Mouse (Mus musculus): ENCODE results near the gene Zscan10. TPM values are rescaled to one million over a fixed set of nuclear protein-coding genes. Genes with fewer than 3 reads are reported as not detected.

Gene Zscan10
- polyA plus RNA-seq, 1 experiment from 2014 or later: 0.25 TPM

Other genes starting within 250 kb of the Zscan10 start
- gene Vmn2r116, start 216.3 kb upstream of the Zscan10 start, polyA plus RNA-seq (2015; fragmentation: Nextera tagmentation; extraction: Ambion mirVana): not detected in 2 replicates
- not detected in 2 replicates for gene Vmn2r117, start 121.2 kb upstream of the Zscan10 start, polyA plus RNA-seq (2015; fragmentation: Nextera tagmentation; extraction: Ambion mirVana)
- gene Zfp213, start 36.6 kb upstream of the Zscan10 start, polyA plus RNA-seq (2015; fragmentation: Nextera tagmentation; extraction: Ambion mirVana): 17.3 and 19.8 TPM in 2 replicates
- 24.3 and 29.3 TPM in 2 replicates for gene Zfp13, start 1.4 kb upstream of the Zscan10 start, polyA plus RNA-seq (2015; fragmentation: Nextera tagmentation; extraction: Ambion mirVana)
- 1.7 TPM in 2 replicates for gene Mmp25, start 44.4 kb downstream of the Zscan10 start, polyA plus RNA-seq (2015; fragmentation: Nextera tagmentation; extraction: Ambion mirVana)
- gene Bicdl2, start 59.6 kb downstream of the Zscan10 start, polyA plus RNA-seq (2015; fragmentation: Nextera tagmentation; extraction: Ambion mirVana): 0.13 TPM in 1 of 2 replicates, not detected in the other
- 127 and 138 TPM in 2 replicates for gene Hcfc1r1, start 72.7 kb downstream of the Zscan10 start, polyA plus RNA-seq (2015; fragmentation: Nextera tagmentation; extraction: Ambion mirVana)
- 40.5 and 43.5 TPM in 2 replicates for gene Thoc6, start 73.0 kb downstream of the Zscan10 start, polyA plus RNA-seq (2015; fragmentation: Nextera tagmentation; extraction: Ambion mirVana)
- gene Tnfrsf12a, start 76.6 kb downstream of the Zscan10 start, polyA plus RNA-seq (2015; fragmentation: Nextera tagmentation; extraction: Ambion mirVana): 3.3 and 5.3 TPM in 2 replicates
- gene Cldn6, start 78.4 kb downstream of the Zscan10 start, polyA plus RNA-seq (2015; fragmentation: Nextera tagmentation; extraction: Ambion mirVana): 0.38 and 0.66 TPM in 2 replicates
- gene Cldn9, start 83.2 kb downstream of the Zscan10 start, polyA plus RNA-seq (2015; fragmentation: Nextera tagmentation; extraction: Ambion mirVana): 1.2 and 1.8 TPM in 2 replicates
- gene 1520401A03Rik, start 121.9 kb downstream of the Zscan10 start, polyA plus RNA-seq (2015; fragmentation: Nextera tagmentation; extraction: Ambion mirVana): 0.13 and 0.41 TPM in 2 replicates
- gene Pkmyt1, start 125.5 kb downstream of the Zscan10 start, polyA plus RNA-seq (2015; fragmentation: Nextera tagmentation; extraction: Ambion mirVana): 19.8 and 21.8 TPM in 2 replicates
- gene Paqr4, start 140.0 kb downstream of the Zscan10 start, polyA plus RNA-seq (2015; fragmentation: Nextera tagmentation; extraction: Ambion mirVana): 67.0 and 75.2 TPM in 2 replicates
- 1.5 TPM in 2 replicates for gene Kremen2, start 145.0 kb downstream of the Zscan10 start, polyA plus RNA-seq (2015; fragmentation: Nextera tagmentation; extraction: Ambion mirVana)
- 204 and 209 TPM in 2 replicates for gene Flywch1, start 170.7 kb downstream of the Zscan10 start, polyA plus RNA-seq (2015; fragmentation: Nextera tagmentation; extraction: Ambion mirVana)
- gene Flywch2, start 185.2 kb downstream of the Zscan10 start, polyA plus RNA-seq (2015; fragmentation: Nextera tagmentation; extraction: Ambion mirVana): 79.4 and 83.9 TPM in 2 replicates
- 480 and 502 TPM in 2 replicates for gene Srrm2, start 189.7 kb downstream of the Zscan10 start, polyA plus RNA-seq (2015; fragmentation: Nextera tagmentation; extraction: Ambion mirVana)
- 1,257 and 1,293 TPM in 2 replicates for gene Elob, start 228.3 kb downstream of the Zscan10 start, polyA plus RNA-seq (2015; fragmentation: Nextera tagmentation; extraction: Ambion mirVana)
- 0.17 and 0.35 TPM in 2 replicates for gene Prss33, start 235.2 kb downstream of the Zscan10 start, polyA plus RNA-seq (2015; fragmentation: Nextera tagmentation; extraction: Ambion mirVana)
- not detected in 2 replicates for gene Prss32, start 243.0 kb downstream of the Zscan10 start, polyA plus RNA-seq (2015; fragmentation: Nextera tagmentation; extraction: Ambion mirVana)
- 1.3 and 1.8 TPM in 2 replicates for gene Prss41, start 243.3 kb downstream of the Zscan10 start, polyA plus RNA-seq (2015; fragmentation: Nextera tagmentation; extraction: Ambion mirVana)